Mouse (Mus musculus): Measurements from ENCODE around the gene Pdk2. TPM values are rescaled to one million over a fixed set of nuclear protein-coding genes. Genes with fewer than 3 reads are reported as not detected.

Gene Pdk2
- total RNA-seq, 2 experiments from 2014 or later = 118 to 121 TPM

GRCm38 (mm10) chr11:95070140-95071107 lies 29.3 kb upstream of the Pdk2 start:
- DNase-seq = no peak

- no peak for DNase-seq
Measured at GRCm38 (mm10) chr11:95069226-95069957, 28.2 kb upstream of the Pdk2 start.

GRCm38 (mm10) chr11:95056768-95057501 lies 15.8 kb upstream of the Pdk2 start:
- no peak for DNase-seq

GRCm38 (mm10) chr11:95053062-95053461 lies 11.9 kb upstream of the Pdk2 start:
- DNase-seq = no peak

- peak in 1 of 2 experiments; percentile 54 for DNase-seq
Measured at GRCm38 (mm10) chr11:95046980-95047680, 6.0 kb upstream of the Pdk2 start.

- no peak for DNase-seq
Measured at GRCm38 (mm10) chr11:95044185-95044870, 3.2 kb upstream of the Pdk2 start.

- DNase-seq = no peak
Measured at GRCm38 (mm10) chr11:95043608-95044007, 2.5 kb upstream of the Pdk2 start.

- DNase-seq = no peak
Measured at GRCm38 (mm10) chr11:95043060-95043459, 1.9 kb upstream of the Pdk2 start.

- DNase-seq = peak; percentile 76 to 83
Measured at GRCm38 (mm10) chr11:95042096-95042495, 942 bp upstream of the Pdk2 start.

GRCm38 (mm10) chr11:95040491-95041138 lies 539 bp downstream of the Pdk2 start:
- peak in 1 of 2 experiments; percentile 50 for DNase-seq

GRCm38 (mm10) chr11:95039766-95040165 lies 1.4 kb downstream of the Pdk2 start:
- no peak for DNase-seq

- DNase-seq = no peak
Measured at GRCm38 (mm10) chr11:95038818-95039655, 2.1 kb downstream of the Pdk2 start.

- no peak for DNase-seq
Measured at GRCm38 (mm10) chr11:95038156-95038817, 2.9 kb downstream of the Pdk2 start.

- no peak for DNase-seq
Measured at GRCm38 (mm10) chr11:95037306-95037705, 3.8 kb downstream of the Pdk2 start.

GRCm38 (mm10) chr11:95036521-95036920 lies 4.6 kb downstream of the Pdk2 start:
- DNase-seq = no peak

GRCm38 (mm10) chr11:95034902-95035301 lies 6.3 kb downstream of the Pdk2 start:
- DNase-seq = no peak

- DNase-seq = no peak
Measured at GRCm38 (mm10) chr11:95033617-95034016, 7.5 kb downstream of the Pdk2 start.

GRCm38 (mm10) chr11:95032945-95033344 lies 8.2 kb downstream of the Pdk2 start:
- no peak for DNase-seq

GRCm38 (mm10) chr11:95027850-95028470 lies 13.2 kb downstream of the Pdk2 start:
- DNase-seq = no peak

All from layer of hippocampus, postnatal 36 days (tissue).